Mouse (Mus musculus) small intestine, adult 2 months (tissue): Measurements from ENCODE around the gene Olfr1346.

Experiments used
- CTCF ChIP-seq: fragments of 200-500 bp; IDR thresholded peaks from 2 replicates; pipeline ENCODE4 v1.5.1; 2012; ENCODE audit warnings: low read depth, mild to moderate bottlenecking, control low read depth, inconsistent platforms, low read length, moderate library complexity, mixed read lengths; ENCODE audit not compliant: insufficient replicate concordance, insufficient read length; ENCODE audit errors: extremely low read depth
- POLR2A ChIP-seq: fragments of 200-500 bp; IDR thresholded peaks from 2 replicates; pipeline ENCODE4 v1.6.1; 2012; ENCODE audit warnings: low read depth, mild to moderate bottlenecking, control low read depth, inconsistent platforms, low read length, moderate library complexity

- TF ChIP-seq CTCF: no peak
- TF ChIP-seq POLR2A: no peak
Observed at GRCm38 (mm10) chr7:6499655-6500054, 32.8 kb downstream of the Olfr1346 start, which contains the start of gene Olfr1347.
